Mouse (Mus musculus) hindbrain, postnatal 0 days (tissue): ENCODE data around the gene Nxph4. TPM values are rescaled to one million over a fixed set of nuclear protein-coding genes. Genes with fewer than 3 reads are reported as not detected.

Experiments
- ATAC-seq: fragments of 200-750 bp; cut with Nextera tagmentation; 2 replicates; pipeline ENCODE4 v1.8.0; 2017; ENCODE audit warnings: mild to moderate bottlenecking, moderate TSS enrichment, moderate library complexity
- DNase-seq: peaks from one replicate; pipeline ENCODE4 v3.0.0-alpha.2; 2015; ENCODE audit warnings: low spot score
- H3K27ac ChIP-seq: fragments of 300-500 bp; sonication (generic); 2 replicates; pipeline ENCODE4 v1.5.1; 2014; ENCODE audit warnings: mild to moderate bottlenecking
- H3K27me3 ChIP-seq: fragments of 300-500 bp; sonication (generic); 2 replicates; pipeline ENCODE4 v1.6.1; 2014; ENCODE audit warnings: low read length, mixed read lengths; ENCODE audit not compliant: insufficient read depth
- H3K36me3 ChIP-seq: fragments of 300-500 bp; sonication (generic); 2 replicates; pipeline ENCODE4 v1.6.1; 2014; ENCODE audit warnings: low read length, mixed read lengths; ENCODE audit not compliant: insufficient read depth
- H3K4me1 ChIP-seq: fragments of 300-500 bp; sonication (generic); 2 replicates; pipeline ENCODE4 v1.6.1; 2014; ENCODE audit warnings: antibody characterized with exemption, low read length, mixed read lengths; ENCODE audit not compliant: insufficient read depth
- H3K4me2 ChIP-seq: fragments of 300-500 bp; sonication (generic); 2 replicates; pipeline ENCODE4 v1.6.1; 2014; ENCODE audit warnings: low read depth, mild to moderate bottlenecking, low read length, moderate library complexity, mixed read lengths
- H3K4me3 ChIP-seq: fragments of 300-500 bp; sonication (generic); 2 replicates; pipeline ENCODE4 v1.5.1; 2014; ENCODE audit warnings: low read length
- H3K9ac ChIP-seq: fragments of 300-500 bp; sonication (generic); replicated peaks from 2 replicates; pipeline ENCODE4 v1.6.1; 2014; ENCODE audit warnings: mild to moderate bottlenecking, low read length, moderate library complexity, mixed read lengths
- H3K9me3 ChIP-seq: fragments of 300-500 bp; sonication (generic); 2 replicates; pipeline ENCODE4 v1.6.1; 2016; ENCODE audit warnings: low read length, mixed read lengths
- CTCF ChIP-seq: IDR thresholded peaks from 2 replicates; pipeline ENCODE4 v1.5.1; 2016; ENCODE audit warnings: antibody characterized with exemption, control low read depth, low read depth
- WGBS: fragments of 180-500 bp; shearing (Covaris S2); extraction: QIAGEN DNeasy Blood & Tissue Kit; methylation state at CpG from one replicate; pipeline ENCODE4 v1.1.7; 2014; 5-methylcytosine and 5-hydroxymethylcytosine counted together
- polyA plus RNA-seq: library from polyadenylated mRNA; unstranded; fragments of >200 nt; fragmentation: Nextera tagmentation; extraction: Ambion mirVana; gene quantifications from 2 replicates; pipeline ENCODE4 v1.2.1, GENCODE M21; 2015
- total RNA-seq: library from RNA; depleted of rRNA; stranded (reverse); fragments of >200 nt; gene quantifications from 2 replicates; pipeline ENCODE4 v1.2.3, GENCODE M21; 2014

The Nxph4 gene
- total and polyA plus RNA-seq, 2 experiments from 2014 or later, result 26.0 to 146 TPM

- peaks cover 48% of the 10 kb centered on the region for H3K4me1 ChIP-seq
- H3K4me3 ChIP-seq, result no peak overlapping the region
- WGBS, result 21% methylated on average over 13 of the region's 13 CpGs
- no peak for TF ChIP-seq CTCF
- H3K4me2 ChIP-seq, result peak overlapping the region; percentile 86; the same call in 1 of the 2 replicates
- peaks cover 5% of the 10 kb centered on the region for H3K36me3 ChIP-seq
- no peaks in the 10 kb centered on the region for H3K9me3 ChIP-seq
- DNase-seq (no peak), ATAC-seq (no peak)
- H3K9ac ChIP-seq, result no peak overlapping the region
- no peak overlapping the region for H3K27ac ChIP-seq
- H3K27me3 ChIP-seq, result no peaks in the 10 kb centered on the region
Measured at GRCm38 (mm10) chr10:127514111-127514698, 20.2 kb downstream of the Nxph4 start.

- peak overlapping the region; percentile 86 for H3K4me2 ChIP-seq
- peak overlapping the region; percentile 1; the same call in 1 of the 2 replicates for H3K27ac ChIP-seq
- TF ChIP-seq CTCF, result no peak
- H3K4me1 ChIP-seq, result peaks cover 48% of the 10 kb centered on the region
- DNase-seq (peak; percentile 41), ATAC-seq (no peak)
- no peaks in the 10 kb centered on the region for H3K27me3 ChIP-seq
- WGBS, result 2% methylated on average over 16 of the region's 16 CpGs
- H3K36me3 ChIP-seq, result peaks cover 5% of the 10 kb centered on the region
- no peaks in the 10 kb centered on the region for H3K9me3 ChIP-seq
- no peak overlapping the region for H3K4me3 ChIP-seq
- no peak overlapping the region for H3K9ac ChIP-seq
Measured at GRCm38 (mm10) chr10:127513501-127514091, 20.8 kb downstream of the Nxph4 start.

GRCm38 (mm10) chr10:127512813-127513212 lies 21.5 kb downstream of the Nxph4 start:
- no peaks in the 10 kb centered on the region; the same call in 1 of the 2 replicates for H3K36me3 ChIP-seq
- DNase-seq, result peak; percentile 94
- ATAC-seq, result peak; percentile 32
- H3K4me3 ChIP-seq, result no peak overlapping the region
- peak; percentile 100 for TF ChIP-seq CTCF
- no peaks in the 10 kb centered on the region for H3K27me3 ChIP-seq
- peak overlapping the region; percentile 73; the same call in 1 of the 2 replicates for H3K9ac ChIP-seq
- no peaks in the 10 kb centered on the region for H3K9me3 ChIP-seq
- H3K4me1 ChIP-seq, result peaks cover 48% of the 10 kb centered on the region
- H3K27ac ChIP-seq, result peak overlapping the region; percentile 98
- peak overlapping the region; percentile 86 for H3K4me2 ChIP-seq
- WGBS, result under 1% methylated on average over 27 of the region's 27 CpGs

- Histone ChIP-seq H3K36me3 (no peaks in the 10 kb centered on the region), H3K27ac (peak overlapping the region; percentile 98), H3K27me3 (no peaks in the 10 kb centered on the region), H3K4me2 (peak overlapping the region; percentile 86), H3K4me3 (peak overlapping the region; percentile 42), H3K4me1 (peaks cover 48% of the 10 kb centered on the region), H3K9ac (peak overlapping the region; percentile 73), H3K9me3 (no peaks in the 10 kb centered on the region)
- TF ChIP-seq CTCF, result no peak
- 2% methylated on average over 7 of the region's 7 CpGs for WGBS
- DNase-seq (no peak), ATAC-seq (no peak)
Measured at GRCm38 (mm10) chr10:127512307-127512666, 22.1 kb downstream of the Nxph4 start.

- Histone ChIP-seq H3K27me3 (no peaks in the 10 kb centered on the region), H3K4me2 (peak overlapping the region; percentile 86), H3K9me3 (no peaks in the 10 kb centered on the region), H3K36me3 (no peaks in the 10 kb centered on the region), H3K9ac (peak overlapping the region; percentile 73), H3K4me1 (peaks cover 46% of the 10 kb centered on the region), H3K4me3 (peak overlapping the region; percentile 42), H3K27ac (peak overlapping the region; percentile 98)
- under 1% methylated on average over 45 of the region's 46 CpGs for WGBS
- TF ChIP-seq CTCF, result peak; percentile 62
- ATAC-seq, result peak; percentile 24
- DNase-seq, result peak; percentile 92
Measured at GRCm38 (mm10) chr10:127511634-127512306, 22.6 kb downstream of the Nxph4 start.

GRCm38 (mm10) chr10:127510895-127511617 lies 23.3 kb downstream of the Nxph4 start:
- ATAC-seq (no peak), DNase-seq (no peak)
- H3K4me3 ChIP-seq, result peak overlapping the region; percentile 42
- H3K27me3 ChIP-seq, result no peaks in the 10 kb centered on the region
- peak overlapping the region; percentile 98 for H3K27ac ChIP-seq
- H3K36me3 ChIP-seq, result no peaks in the 10 kb centered on the region
- TF ChIP-seq CTCF, result no peak
- WGBS, result 11% methylated on average over 11 of the region's 11 CpGs
- H3K9me3 ChIP-seq, result no peaks in the 10 kb centered on the region
- H3K4me1 ChIP-seq, result peaks cover 41% of the 10 kb centered on the region
- peak overlapping the region; percentile 86 for H3K4me2 ChIP-seq
- peak overlapping the region; percentile 73; the same call in 1 of the 2 replicates for H3K9ac ChIP-seq
